Mouse (Mus musculus) cerebellum, adult 2 months (tissue): ENCODE results near the gene Usp6nl. TPM values are rescaled to one million over a fixed set of nuclear protein-coding genes. Genes with fewer than 3 reads are reported as not detected.
A peak's percentile ranks its signal among the peaks of the same experiment; 100 is the strongest.

Source experiments
- DNase-seq, 2 experiments: peaks; one replicate each; pipeline ENCODE4 v3.0.0; 2021
- H3K27ac ChIP-seq: fragments of 200-500 bp; 2 replicates; pipeline ENCODE4 v1.5.1; 2012; ENCODE audit warnings: low read length, control low read depth, inconsistent platforms; ENCODE audit not compliant: insufficient read depth
- H3K27me3 ChIP-seq: fragments of 200-500 bp; 2 replicates; pipeline ENCODE4 v1.6.1; 2012; ENCODE audit warnings: inconsistent platforms, mild to moderate bottlenecking, low read length, moderate library complexity; ENCODE audit not compliant: control insufficient read depth, insufficient read depth
- H3K4me1 ChIP-seq: fragments of 200-500 bp; 2 replicates; pipeline ENCODE4 v1.6.1; 2011; ENCODE audit warnings: low read length; ENCODE audit not compliant: control insufficient read depth, insufficient read depth
- H3K4me3 ChIP-seq: fragments of 200-500 bp; replicated peaks from 2 replicates; pipeline ENCODE3; 2011; ENCODE audit warnings: mild to moderate bottlenecking, low read depth, low read length, control low read depth; ENCODE audit not compliant: insufficient read depth
- CTCF ChIP-seq: fragments of 200-500 bp; IDR thresholded peaks from 2 replicates; pipeline ENCODE4 v1.5.1; 2011; ENCODE audit warnings: low read depth, mild to moderate bottlenecking, control low read depth, low read length, moderate library complexity, borderline replicate concordance; ENCODE audit not compliant: insufficient read depth
- POLR2A ChIP-seq: fragments of 200-500 bp; IDR thresholded peaks from 2 replicates; pipeline ENCODE4 v1.6.1; 2011; ENCODE audit warnings: low read length, control low read depth, borderline replicate concordance; ENCODE audit not compliant: insufficient read depth
- WGBS: fragments of 180-500 bp; shearing (Covaris S2); methylation state at CpG from one replicate; pipeline ENCODE4 v1.1.7; 2018; 5-methylcytosine and 5-hydroxymethylcytosine counted together
- polyA plus RNA-seq: library from polyadenylated mRNA; depleted of rRNA; stranded (reverse); fragments of >200 nt; gene quantifications from 2 replicates; pipeline ENCODE4 v1.2.3, GENCODE M21; 2012

The Usp6nl gene
- polyA plus RNA-seq, 1 experiment, result 16.5 TPM

DNA sequence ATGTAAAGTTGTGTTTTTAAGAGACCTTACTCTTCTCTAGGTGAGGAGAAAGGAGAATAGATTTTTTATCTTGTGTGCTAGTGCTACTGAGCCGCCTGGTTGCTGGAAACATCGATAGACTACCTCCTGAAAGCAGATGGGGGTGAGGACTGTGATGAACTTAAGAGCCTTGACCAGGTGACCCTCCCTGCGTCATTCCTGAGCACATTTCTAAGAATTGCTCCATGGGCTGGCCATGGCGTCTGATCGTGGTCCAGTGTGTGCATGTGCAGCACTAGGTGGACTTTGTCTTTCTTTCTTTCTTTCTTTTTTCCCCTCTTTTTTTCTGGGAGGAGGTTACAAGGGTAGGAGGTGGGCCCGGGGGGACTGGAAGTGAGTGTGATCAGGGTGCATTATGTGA lies 11.5 kb downstream of the Usp6nl start:
- H3K4me3 ChIP-seq, result no peak overlapping the region
- DNase-seq, result no peak
- WGBS, result 96% methylated on average over 6 of the region's 6 CpGs
- no peaks in the 10 kb centered on the region for H3K27me3 ChIP-seq
- H3K4me1 ChIP-seq, result no peaks in the 10 kb centered on the region; the same call in 1 of the 2 replicates
- TF ChIP-seq POLR2A, result no peak
- TF ChIP-seq CTCF, result no peak
- H3K27ac ChIP-seq, result no peak overlapping the region

DNA sequence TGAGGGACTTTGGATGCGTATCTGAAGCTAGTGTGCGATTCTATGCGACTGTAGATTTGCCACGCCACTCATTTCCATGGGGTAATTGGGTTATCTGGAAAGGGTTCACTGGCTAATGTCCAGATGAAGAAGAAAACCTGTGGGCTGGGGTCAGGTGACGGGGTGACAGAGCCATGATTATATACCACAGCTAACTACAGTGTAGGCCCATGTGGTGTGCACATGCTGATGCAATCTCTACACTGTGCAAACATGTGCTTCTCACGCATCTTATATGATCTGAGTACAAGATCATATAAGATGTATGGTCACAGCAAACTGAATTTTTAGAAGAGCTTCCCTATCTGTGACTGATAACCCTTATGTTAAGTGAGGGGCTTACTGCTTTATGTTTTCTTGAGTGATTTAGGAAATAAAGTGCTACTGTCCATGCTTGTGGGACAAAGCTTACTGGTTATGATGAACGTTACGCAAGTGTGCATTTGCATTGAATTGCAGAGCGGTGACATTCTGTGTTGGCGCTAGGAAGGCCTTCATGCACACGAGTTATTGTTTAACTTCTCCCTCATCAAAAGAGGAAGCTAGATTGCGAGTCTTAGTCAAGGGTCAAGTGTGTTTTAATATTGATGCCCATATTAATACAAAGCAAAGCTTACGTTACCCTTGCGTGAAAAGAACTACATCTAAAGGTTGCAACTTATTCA lies 12.7 kb downstream of the Usp6nl start:
- Histone ChIP-seq H3K27ac (no peak overlapping the region), H3K4me3 (no peak overlapping the region), H3K27me3 (no peaks in the 10 kb centered on the region), H3K4me1 (no peaks in the 10 kb centered on the region; the same call in 1 of the 2 replicates)
- 87% methylated on average over 14 of the region's 14 CpGs for WGBS
- no peak for DNase-seq
- TF ChIP-seq POLR2A (no peak), CTCF (no peak)

DNA sequence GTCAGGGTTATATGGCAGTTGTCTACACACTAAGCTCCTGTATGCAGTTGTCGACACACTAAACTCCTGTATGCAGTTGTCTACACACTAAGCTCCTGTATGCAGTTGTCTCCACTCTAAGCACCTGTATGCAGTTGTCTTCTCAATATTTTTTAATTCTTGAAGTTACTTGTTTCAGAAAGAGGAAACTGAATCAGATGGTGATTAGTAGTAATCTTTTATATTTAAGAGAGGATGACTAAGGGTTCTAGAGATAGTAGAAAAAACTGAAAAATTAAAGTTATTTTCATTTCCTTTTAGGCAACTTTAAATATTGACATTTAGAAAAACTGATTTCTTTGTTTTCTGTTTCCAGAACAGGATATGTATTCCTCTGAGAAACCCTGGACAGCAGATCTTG lies 13.5 kb downstream of the Usp6nl start:
- no peak for DNase-seq
- no peak for TF ChIP-seq POLR2A
- TF ChIP-seq CTCF, result no peak
- H3K4me3 ChIP-seq, result no peak overlapping the region
- H3K27ac ChIP-seq, result no peak overlapping the region
- no peaks in the 10 kb centered on the region for H3K27me3 ChIP-seq
- no peaks in the 10 kb centered on the region; the same call in none of the 2 replicates for H3K4me1 ChIP-seq
- 96% methylated on average over 1 of the region's 1 CpGs for WGBS

DNA sequence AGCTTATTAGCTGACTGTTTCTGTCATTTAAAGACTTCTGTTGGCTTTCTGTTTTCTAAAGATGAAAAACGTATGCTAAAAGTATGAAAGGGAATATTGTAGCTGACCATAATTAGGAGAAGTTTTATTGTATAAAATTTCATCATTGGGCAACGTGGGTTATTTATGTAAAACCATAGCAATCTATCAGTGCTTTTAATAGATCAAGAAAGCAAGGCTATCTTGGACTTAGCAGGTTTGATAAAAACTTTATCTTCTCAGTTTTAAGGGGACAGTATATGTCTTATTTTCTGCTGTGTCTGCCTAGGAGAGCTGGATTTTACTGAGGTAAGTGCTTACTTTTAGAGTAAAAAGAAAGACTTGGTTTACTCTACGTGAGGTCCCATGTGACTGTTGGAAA lies 14.2 kb downstream of the Usp6nl start:
- no peak for TF ChIP-seq POLR2A
- no peak for TF ChIP-seq CTCF
- WGBS, result 92% methylated on average over 3 of the region's 3 CpGs

DNA sequence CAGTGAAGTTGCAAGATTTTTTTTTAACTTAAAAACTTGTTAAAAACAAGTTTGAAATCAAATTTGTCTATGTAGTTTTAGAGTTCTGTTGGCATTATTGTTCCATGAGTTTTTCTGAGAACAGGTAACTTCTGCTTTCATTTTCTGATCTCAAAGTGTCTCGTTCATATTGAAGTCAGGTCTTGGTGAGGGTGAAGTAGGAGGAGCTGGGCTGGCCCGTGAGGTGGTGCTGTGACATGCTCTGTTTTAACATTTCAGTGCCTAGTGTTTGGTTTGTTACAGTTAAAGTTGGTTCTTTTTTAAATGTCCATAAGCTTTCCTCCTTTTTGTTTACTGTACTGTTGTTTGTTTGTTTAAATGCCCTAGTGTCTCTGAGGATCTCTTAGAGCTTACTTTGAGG lies 15.0 kb downstream of the Usp6nl start:
- TF ChIP-seq CTCF (no peak), POLR2A (no peak)
- no peak overlapping the region for H3K4me3 ChIP-seq
- H3K27ac ChIP-seq, result no peak overlapping the region
- no peak for DNase-seq
- WGBS, result 78% methylated on average over 2 of the region's 2 CpGs
- no peaks in the 10 kb centered on the region for H3K27me3 ChIP-seq
- peaks cover 3% of the 10 kb centered on the region for H3K4me1 ChIP-seq

More for the DNA sequence above, 14.2 kb downstream of the Usp6nl start:
- DNase-seq, result no peak
- Histone ChIP-seq H3K27ac (no peak overlapping the region), H3K4me1 (peaks cover 3% of the 10 kb centered on the region), H3K27me3 (no peaks in the 10 kb centered on the region), H3K4me3 (no peak overlapping the region)

DNA sequence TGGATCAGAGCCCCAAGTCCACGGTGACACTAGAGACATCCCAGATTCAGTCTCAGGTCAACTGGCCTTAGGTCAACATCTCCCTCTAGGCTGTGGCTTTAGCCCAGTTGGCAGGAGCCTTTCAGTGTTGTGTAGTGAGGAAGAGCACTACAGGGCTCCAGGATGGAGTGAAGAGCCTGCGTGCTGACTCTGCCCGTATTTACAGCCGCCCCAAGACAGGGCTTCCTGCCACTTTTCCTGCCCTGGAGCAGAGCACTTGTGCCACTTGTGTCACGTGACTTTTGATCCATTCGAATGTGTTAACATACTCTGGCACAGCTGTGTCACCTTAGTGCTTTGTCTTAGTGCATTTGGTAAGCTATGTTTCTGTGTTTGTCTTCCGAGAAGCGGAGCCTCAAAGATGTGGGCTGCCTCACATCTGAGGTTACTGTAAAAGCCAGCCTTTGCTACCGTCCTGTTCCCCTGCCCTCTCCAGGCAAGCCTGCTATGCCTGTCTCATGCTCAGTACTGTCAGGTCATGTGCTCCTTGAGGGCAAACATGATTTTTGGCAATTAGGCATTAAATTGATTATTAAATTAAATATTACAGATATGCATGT lies 15.7 kb downstream of the Usp6nl start:
- 42% methylated on average over 9 of the region's 9 CpGs for WGBS
- no peaks in the 10 kb centered on the region for H3K27me3 ChIP-seq
- DNase-seq, result no peak
- no peak for TF ChIP-seq POLR2A
- no peak for TF ChIP-seq CTCF
- no peak overlapping the region for H3K4me3 ChIP-seq
- H3K4me1 ChIP-seq, result peaks cover 3% of the 10 kb centered on the region
- no peak overlapping the region for H3K27ac ChIP-seq

DNA sequence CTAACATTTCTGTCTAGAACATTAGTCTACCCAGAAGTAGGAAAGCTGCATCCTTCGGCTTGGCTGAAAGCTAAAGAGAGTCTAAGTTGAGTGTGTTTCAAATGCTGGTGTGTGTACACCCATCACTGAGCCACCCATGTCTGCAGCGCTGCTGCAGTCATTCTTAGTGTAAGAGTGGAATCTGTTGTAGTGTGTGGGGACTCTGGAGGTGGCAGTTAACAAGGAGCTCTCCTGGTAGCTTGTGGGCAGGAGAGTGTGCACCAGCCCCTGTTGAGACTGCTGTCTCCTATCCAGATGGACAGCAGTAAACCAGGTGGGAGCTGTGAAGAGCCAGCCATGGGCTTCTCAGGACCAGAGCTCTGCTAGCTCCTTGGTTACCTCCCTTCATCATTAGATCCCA lies 18.0 kb downstream of the Usp6nl start:
- TF ChIP-seq CTCF, result no peak
- no peak for TF ChIP-seq POLR2A
- DNase-seq, result peak in 1 of 2 experiments; percentile 20
- H3K27me3 ChIP-seq, result no peaks in the 10 kb centered on the region
- WGBS, result 84% methylated on average over 2 of the region's 2 CpGs
- H3K4me1 ChIP-seq, result peaks cover 3% of the 10 kb centered on the region
- H3K27ac ChIP-seq, result no peak overlapping the region
- H3K4me3 ChIP-seq, result no peak overlapping the region

DNA sequence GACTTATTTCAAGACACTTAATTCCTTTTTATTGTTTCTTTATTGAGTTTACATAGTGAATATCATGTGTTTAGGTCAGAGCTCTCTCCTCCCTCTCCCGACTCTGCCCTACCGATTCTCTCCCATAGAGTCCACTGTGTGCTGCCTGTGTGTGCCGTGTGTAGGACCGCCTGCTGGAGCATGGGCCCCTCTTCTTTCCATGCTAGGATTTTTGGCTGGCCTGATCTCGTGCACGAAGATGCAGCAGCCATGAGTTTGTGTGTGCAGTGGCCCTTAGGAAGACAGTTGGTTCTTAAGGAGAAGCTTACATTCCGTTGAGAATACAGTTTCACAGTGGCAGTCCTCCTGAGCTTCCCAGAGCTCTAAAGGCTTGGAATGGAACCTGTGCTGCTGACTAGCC lies 19.0 kb downstream of the Usp6nl start:
- 77% methylated on average over 7 of the region's 7 CpGs for WGBS
- DNase-seq, result no peak
- TF ChIP-seq CTCF (no peak), POLR2A (no peak)
- Histone ChIP-seq H3K4me3 (no peak overlapping the region), H3K27ac (no peak overlapping the region), H3K4me1 (peaks cover 3% of the 10 kb centered on the region), H3K27me3 (no peaks in the 10 kb centered on the region)
